Mouse (Mus musculus) midbrain, embryonic 11.5 days (tissue): ENCODE data around the gene Wwox. TPM values are rescaled to one million over a fixed set of nuclear protein-coding genes. Genes with fewer than 3 reads are reported as not detected.
A peak's percentile ranks its signal among the peaks of the same experiment; 100 is the strongest.

ENCODE experiments used
- ATAC-seq: fragments of 200-750 bp; cut with Nextera tagmentation; 2 replicates; pipeline ENCODE4 v1.8.0; 2017; ENCODE audit warnings: moderate TSS enrichment, moderate library complexity; ENCODE audit not compliant: low FRiP score
- DNase-seq: peaks from one replicate; pipeline ENCODE4 v3.0.0; 2015; ENCODE audit warnings: low spot score; ENCODE audit errors: missing footprints
- H3K27ac ChIP-seq: fragments of 300-500 bp; sonication (generic); 2 replicates; pipeline ENCODE4 v1.5.1; 2014; ENCODE audit warnings: low read depth, low read length
- H3K27me3 ChIP-seq: fragments of 300-500 bp; sonication (generic); 2 replicates; pipeline ENCODE4 v1.6.1; 2014; ENCODE audit warnings: mild to moderate bottlenecking, low read length, moderate library complexity, mixed read lengths; ENCODE audit not compliant: control insufficient read depth, insufficient read depth
- H3K36me3 ChIP-seq: fragments of 300-500 bp; sonication (generic); 2 replicates; pipeline ENCODE4 v1.6.1; 2014; ENCODE audit warnings: mild to moderate bottlenecking, low read length, moderate library complexity, mixed read lengths; ENCODE audit not compliant: control insufficient read depth, insufficient read depth
- H3K4me1 ChIP-seq: fragments of 300-500 bp; sonication (generic); 2 replicates; pipeline ENCODE4 v1.6.1; 2014; ENCODE audit warnings: low read length; ENCODE audit not compliant: control insufficient read depth, insufficient read depth
- H3K4me2 ChIP-seq: fragments of 300-500 bp; sonication (generic); 2 replicates; pipeline ENCODE4 v1.6.1; 2014; ENCODE audit warnings: mild to moderate bottlenecking, moderate library complexity
- H3K4me3 ChIP-seq: fragments of 300-500 bp; sonication (generic); 2 replicates; pipeline ENCODE4 v1.5.1; 2014; ENCODE audit warnings: low read depth, low read length
- H3K9ac ChIP-seq: fragments of 300-500 bp; sonication (generic); 2 replicates; pipeline ENCODE4 v1.6.1; 2014; ENCODE audit warnings: low read length
- H3K9me3 ChIP-seq: fragments of 300-500 bp; sonication (generic); 2 replicates; pipeline ENCODE4 v1.6.1; 2016; ENCODE audit warnings: low read length; ENCODE audit not compliant: control insufficient read depth
- WGBS: fragments of 180-500 bp; shearing (Covaris S2); extraction: QIAGEN DNeasy Blood & Tissue Kit; methylation state at CpG from one replicate; pipeline ENCODE4 v1.1.7; 2014; 5-methylcytosine and 5-hydroxymethylcytosine counted together
- polyA plus RNA-seq: library from polyadenylated mRNA; unstranded; fragments of >200 nt; fragmentation: Nextera tagmentation; extraction: Ambion mirVana; gene quantifications from 2 replicates; pipeline ENCODE4 v1.2.1, GENCODE M21; 2014

The Wwox gene
- polyA plus RNA-seq, 1 experiment from 2014 or later = 12.1 TPM

DNA sequence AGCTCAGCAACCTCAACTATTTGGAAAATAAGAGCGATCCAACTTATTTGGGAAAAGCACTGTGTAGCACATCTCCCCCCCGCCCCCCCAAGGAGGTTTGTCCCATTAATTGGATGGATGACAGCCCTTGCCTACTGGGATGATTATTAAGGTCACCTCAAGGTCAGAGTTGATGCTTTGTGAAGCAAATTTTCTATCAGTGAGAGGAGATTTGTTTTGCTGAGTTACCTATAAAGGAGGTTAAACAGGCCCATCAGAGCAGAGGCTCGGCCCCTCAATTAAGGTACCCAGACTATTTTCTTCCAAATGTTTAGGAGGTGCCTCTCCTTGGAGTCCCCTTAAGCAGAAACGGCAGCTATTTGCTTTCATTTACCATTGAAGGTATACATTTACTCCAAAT, 247.0 kb downstream of the Wwox start:
- no peak for ATAC-seq
- Histone ChIP-seq H3K4me1 (no peaks in the 10 kb centered on the region), H3K36me3 (no peaks in the 10 kb centered on the region), H3K27me3 (no peaks in the 10 kb centered on the region), H3K27ac (no peak overlapping the region), H3K9me3 (no peaks in the 10 kb centered on the region), H3K9ac (no peak overlapping the region), H3K4me3 (no peak overlapping the region), H3K4me2 (no peak overlapping the region)
- no peak for DNase-seq
- WGBS = 86% methylated on average over 4 of the region's 4 CpGs

DNA sequence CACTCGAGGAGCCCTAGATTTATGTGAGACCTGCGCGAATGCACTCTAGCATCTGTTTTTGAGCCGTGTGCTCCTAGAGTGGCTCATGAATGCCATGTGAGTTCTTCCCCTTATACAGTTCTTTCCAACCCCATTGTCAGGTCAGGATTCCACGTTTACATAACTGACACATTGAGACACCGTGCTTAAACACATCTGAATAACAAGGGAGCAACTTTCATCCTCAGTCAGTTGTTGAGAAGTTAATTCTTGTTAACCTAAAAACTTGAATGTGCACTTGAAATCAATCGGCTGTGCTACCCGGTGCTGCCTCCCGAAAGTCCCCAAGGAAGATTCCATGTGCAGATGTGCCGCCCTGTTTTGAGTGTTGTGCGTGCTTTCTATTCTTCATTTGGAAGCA, 249.3 kb downstream of the Wwox start:
- no peak overlapping the region for H3K4me3 ChIP-seq
- no peak overlapping the region for H3K4me2 ChIP-seq
- ATAC-seq (no peak), DNase-seq (no peak)
- H3K36me3 ChIP-seq = no peaks in the 10 kb centered on the region
- no peak overlapping the region for H3K27ac ChIP-seq
- H3K9me3 ChIP-seq = no peaks in the 10 kb centered on the region
- 81% methylated on average over 11 of the region's 11 CpGs for WGBS
- no peaks in the 10 kb centered on the region for H3K4me1 ChIP-seq
- H3K9ac ChIP-seq = no peak overlapping the region
- no peaks in the 10 kb centered on the region for H3K27me3 ChIP-seq

DNA sequence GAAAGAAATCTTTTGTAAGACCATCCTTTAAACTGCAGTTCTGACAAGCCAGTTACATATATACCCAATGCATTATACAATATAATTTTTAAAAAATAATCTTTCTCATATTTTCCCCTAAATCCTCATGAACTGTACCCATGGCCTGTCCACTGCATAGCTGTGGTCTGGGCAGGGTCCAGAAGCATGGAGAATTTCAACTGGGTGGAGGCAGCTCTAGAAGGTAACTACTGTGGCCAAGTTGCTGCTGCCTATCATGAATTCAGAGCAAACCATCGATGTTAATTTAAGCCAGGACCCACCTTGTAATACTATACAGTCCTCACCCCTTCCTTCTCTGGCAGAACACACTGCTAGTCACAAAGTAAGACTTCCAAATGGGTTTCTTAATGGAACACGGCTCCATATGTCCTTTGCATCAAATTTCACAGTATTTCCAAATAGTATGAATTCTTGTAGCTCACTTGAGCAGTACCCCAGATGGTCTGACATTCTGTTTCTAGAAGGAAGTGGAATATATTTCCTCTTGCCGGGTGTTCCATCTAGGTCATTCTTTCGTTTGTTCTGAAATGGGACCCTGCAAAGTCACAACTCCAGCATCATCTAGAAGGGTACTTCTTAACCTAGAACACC, 255.2 kb downstream of the Wwox start:
- WGBS = 89% methylated on average over 4 of the region's 4 CpGs
- Histone ChIP-seq H3K27me3 (no peaks in the 10 kb centered on the region), H3K36me3 (no peaks in the 10 kb centered on the region), H3K27ac (no peak overlapping the region), H3K4me3 (no peak overlapping the region), H3K4me1 (no peaks in the 10 kb centered on the region), H3K9me3 (no peaks in the 10 kb centered on the region), H3K9ac (no peak overlapping the region), H3K4me2 (no peak overlapping the region)
- ATAC-seq (no peak), DNase-seq (no peak)

DNA sequence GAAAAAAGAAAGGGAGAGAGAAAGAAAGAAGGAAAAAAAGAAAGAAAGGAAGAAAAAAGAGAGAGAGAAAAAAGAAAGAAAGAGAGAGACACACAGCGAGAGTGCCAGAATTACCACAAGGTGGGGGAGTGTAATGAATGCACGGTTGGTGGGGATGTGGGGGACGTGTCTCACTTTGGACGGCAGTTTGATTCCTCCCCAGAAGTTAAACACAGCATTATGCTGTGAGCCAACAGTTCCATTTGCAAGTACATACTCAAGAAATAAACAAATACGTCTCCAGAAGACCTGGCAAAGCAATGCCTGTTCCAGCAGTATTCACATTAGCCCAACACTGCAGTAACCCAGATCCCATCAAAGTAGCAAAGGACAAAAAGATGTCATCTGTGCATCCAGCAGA, 264.1 kb downstream of the Wwox start:
- H3K4me1 ChIP-seq = no peaks in the 10 kb centered on the region
- no peak overlapping the region for H3K9ac ChIP-seq
- H3K36me3 ChIP-seq = no peaks in the 10 kb centered on the region
- no peaks in the 10 kb centered on the region for H3K27me3 ChIP-seq
- ATAC-seq = no peak
- H3K4me2 ChIP-seq = no peak overlapping the region
- H3K9me3 ChIP-seq = no peaks in the 10 kb centered on the region
- H3K4me3 ChIP-seq = no peak overlapping the region
- no peak overlapping the region for H3K27ac ChIP-seq
- 82% methylated on average over 5 of the region's 5 CpGs for WGBS
- DNase-seq = no peak

DNA sequence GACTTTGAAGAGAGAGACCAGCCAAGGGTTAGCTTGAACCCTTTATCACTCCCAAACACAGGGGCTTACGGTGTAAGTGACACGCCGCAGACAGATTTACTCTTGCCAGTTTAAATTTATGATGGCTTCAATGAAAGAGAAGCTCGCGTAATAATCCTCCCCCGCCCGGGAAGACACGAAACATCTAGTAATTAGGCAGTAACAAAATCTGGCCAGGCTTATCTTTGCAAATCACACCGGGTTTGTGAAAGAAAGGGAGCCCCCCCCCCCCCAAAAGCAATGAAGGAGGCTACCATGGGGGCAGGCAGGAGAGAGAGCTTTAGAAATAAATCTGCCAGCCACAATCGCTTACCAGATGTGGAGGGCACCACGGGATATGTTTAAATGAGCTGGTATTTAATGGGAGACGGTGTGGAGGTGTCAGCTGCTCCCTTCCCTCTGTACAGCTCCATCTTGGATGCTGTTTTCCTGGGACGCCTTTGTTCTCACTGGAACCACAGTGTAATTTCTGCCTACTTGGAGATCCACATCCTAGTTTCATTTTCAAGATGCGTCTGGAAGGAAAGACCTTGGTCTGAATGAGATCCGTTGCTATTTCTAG, 268.2 kb downstream of the Wwox start:
- Histone ChIP-seq H3K4me1 (no peaks in the 10 kb centered on the region), H3K4me3 (no peak overlapping the region), H3K27me3 (no peaks in the 10 kb centered on the region), H3K9ac (no peak overlapping the region), H3K36me3 (no peaks in the 10 kb centered on the region), H3K4me2 (no peak overlapping the region), H3K9me3 (no peaks in the 10 kb centered on the region), H3K27ac (no peak overlapping the region)
- 75% methylated on average over 15 of the region's 15 CpGs for WGBS
- DNase-seq (no peak), ATAC-seq (no peak; the same call in 1 of the 2 replicates)

DNA sequence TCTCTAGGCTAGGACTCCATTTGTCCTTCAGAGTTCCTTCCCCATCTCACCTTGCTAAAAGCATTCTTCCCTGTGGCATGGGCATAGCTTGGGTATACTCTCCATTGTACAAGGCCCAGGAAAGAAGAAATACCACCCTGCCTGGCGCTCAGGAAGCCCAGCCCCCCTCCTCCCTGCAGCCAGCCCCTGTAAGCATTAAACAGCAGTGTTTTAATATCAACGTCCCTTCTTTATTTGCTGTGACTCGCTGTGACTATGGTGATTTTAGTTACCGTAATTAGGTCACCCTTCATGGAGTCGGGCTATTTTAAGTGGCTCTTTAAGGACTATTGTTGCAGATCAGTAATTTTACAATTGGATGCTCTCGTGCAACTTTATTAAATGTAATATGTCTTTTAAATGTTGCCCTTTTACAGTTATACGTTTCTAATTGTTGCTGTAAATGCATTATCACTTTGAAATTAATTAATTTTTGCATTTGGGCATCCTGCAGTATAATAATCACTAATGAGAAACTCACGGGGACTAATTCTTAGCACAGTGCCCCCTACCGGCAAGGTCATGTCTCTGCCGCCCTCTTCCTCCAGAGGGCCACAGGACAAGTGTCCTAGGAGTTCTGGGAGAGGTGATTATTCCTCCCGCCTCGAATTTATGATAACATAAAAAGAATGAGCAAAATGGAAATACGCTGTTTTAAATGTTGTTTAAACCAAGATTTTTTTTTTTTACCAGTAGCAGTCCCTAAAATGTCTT, 276.0 kb downstream of the Wwox start:
- H3K27ac ChIP-seq = no peak overlapping the region
- ATAC-seq (no peak), DNase-seq (no peak)
- no peaks in the 10 kb centered on the region for H3K9me3 ChIP-seq
- no peak overlapping the region for H3K4me2 ChIP-seq
- H3K4me1 ChIP-seq = no peaks in the 10 kb centered on the region
- no peaks in the 10 kb centered on the region for H3K36me3 ChIP-seq
- 67% methylated on average over 13 of the region's 13 CpGs for WGBS
- H3K27me3 ChIP-seq = no peaks in the 10 kb centered on the region
- no peak overlapping the region for H3K9ac ChIP-seq
- H3K4me3 ChIP-seq = no peak overlapping the region

DNA sequence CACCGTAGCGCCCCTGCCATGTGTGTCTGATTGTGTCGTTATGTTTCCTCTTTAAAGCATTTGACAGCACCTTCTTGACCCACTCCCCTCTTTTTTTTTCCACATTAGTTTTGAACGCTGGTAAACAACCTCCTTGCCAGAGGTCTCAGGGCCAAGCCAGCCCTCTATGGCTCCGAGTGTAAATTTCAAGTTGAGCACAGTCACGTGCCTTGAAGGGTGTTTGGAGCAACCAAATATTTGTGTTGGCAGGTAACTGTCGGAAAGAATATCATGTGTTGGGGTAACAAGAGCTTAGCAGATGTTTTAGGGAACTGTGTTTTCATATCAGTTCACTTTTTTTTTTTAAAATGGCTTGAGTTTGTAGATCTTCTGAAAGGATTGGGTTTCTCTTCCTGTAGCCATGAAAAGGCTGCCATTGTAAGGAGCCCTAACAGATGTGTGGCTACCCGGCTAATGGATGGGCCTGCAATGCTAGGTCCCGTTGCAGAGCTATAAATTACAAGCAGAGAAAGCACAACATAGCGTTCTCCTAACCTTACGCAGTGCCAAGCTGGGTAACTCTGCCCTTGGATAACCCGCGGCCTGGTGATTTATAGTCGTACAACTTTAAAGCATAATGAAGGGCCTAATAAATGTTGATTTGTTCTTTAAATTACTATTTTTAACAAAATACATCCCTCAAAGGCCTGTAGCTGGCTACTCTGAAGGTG, 277.2 kb downstream of the Wwox start:
- Histone ChIP-seq H3K27me3 (no peaks in the 10 kb centered on the region), H3K4me3 (no peak overlapping the region), H3K9me3 (no peaks in the 10 kb centered on the region), H3K36me3 (no peaks in the 10 kb centered on the region), H3K4me2 (no peak overlapping the region), H3K9ac (no peak overlapping the region), H3K27ac (no peak overlapping the region), H3K4me1 (no peaks in the 10 kb centered on the region)
- ATAC-seq = no peak
- DNase-seq = no peak
- WGBS = 88% methylated on average over 14 of the region's 14 CpGs

DNA sequence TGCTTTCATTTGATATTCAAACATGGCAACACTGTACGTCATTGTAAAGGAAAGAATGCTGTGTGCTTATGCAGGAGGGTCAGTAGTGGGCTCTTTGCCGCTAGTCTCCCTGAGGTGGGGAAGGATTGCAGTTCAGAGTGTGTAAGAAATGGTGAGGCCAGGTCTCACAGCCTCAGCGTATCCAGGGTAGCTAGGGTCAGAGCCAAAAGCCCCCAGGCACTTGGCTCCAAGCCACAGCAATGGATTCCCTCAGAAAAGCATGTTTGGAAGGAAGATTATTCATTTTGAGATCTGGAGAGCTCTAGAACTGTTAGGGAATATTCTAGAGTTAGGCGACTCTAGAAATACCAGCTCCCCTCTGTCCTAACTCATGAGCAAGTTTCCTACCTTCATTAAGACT, 279.4 kb downstream of the Wwox start:
- H3K36me3 ChIP-seq = no peaks in the 10 kb centered on the region
- H3K27me3 ChIP-seq = no peaks in the 10 kb centered on the region
- WGBS = 85% methylated on average over 4 of the region's 4 CpGs
- no peak overlapping the region for H3K9ac ChIP-seq
- no peak overlapping the region for H3K4me2 ChIP-seq
- no peak overlapping the region for H3K27ac ChIP-seq
- no peak for ATAC-seq
- no peaks in the 10 kb centered on the region for H3K9me3 ChIP-seq
- peak; percentile 28 for DNase-seq
- H3K4me1 ChIP-seq = no peaks in the 10 kb centered on the region
- no peak overlapping the region for H3K4me3 ChIP-seq

DNA sequence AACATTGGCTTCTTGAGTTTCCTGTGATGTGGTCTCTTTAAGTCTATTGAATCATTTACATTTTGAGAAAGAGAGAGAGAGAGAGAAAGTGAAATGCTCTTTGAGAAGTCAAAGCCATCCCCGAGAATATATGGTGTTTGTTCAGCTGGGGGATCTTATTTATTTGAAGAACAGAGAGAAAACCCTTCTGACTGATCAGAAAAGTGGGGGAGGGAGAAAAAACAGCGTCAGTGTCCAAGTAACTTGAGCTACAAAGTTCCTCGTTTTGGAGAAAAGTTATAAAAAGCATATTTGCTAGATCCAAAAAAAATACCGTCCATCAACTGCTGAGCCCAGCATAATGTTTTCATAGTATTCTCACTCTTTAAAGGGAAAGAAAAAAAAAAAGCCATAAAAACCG, 283.2 kb downstream of the Wwox start:
- Histone ChIP-seq H3K27ac (no peak overlapping the region), H3K4me1 (no peaks in the 10 kb centered on the region), H3K27me3 (no peaks in the 10 kb centered on the region; the same call in 1 of the 2 replicates), H3K4me3 (no peak overlapping the region), H3K36me3 (no peaks in the 10 kb centered on the region), H3K9me3 (no peaks in the 10 kb centered on the region), H3K9ac (no peak overlapping the region), H3K4me2 (no peak overlapping the region)
- 52% methylated on average over 5 of the region's 5 CpGs for WGBS
- DNase-seq (no peak), ATAC-seq (no peak)
